Mouse (Mus musculus) layer of hippocampus, postnatal 25 days (tissue): ENCODE results near the gene Fermt1. TPM values are rescaled to one million over a fixed set of nuclear protein-coding genes. Genes with fewer than 3 reads are reported as not detected.

Experiments used
- DNase-seq, 2 experiments: peaks; one replicate each; pipeline ENCODE4 v3.0.0; 2022; ENCODE audit warnings: mixed read lengths in 2 of 2, low spot score in 1 of 2; ENCODE audit errors: extremely low spot score in 1 of 2
- total RNA-seq, 2 experiments: library from RNA; stranded (reverse); gene quantifications; 2 replicates each; pipeline ENCODE4 v1.2.3; 2021

Fermt1 gene
- total RNA-seq, 2 experiments from 2014 or later, result 0.22 to 0.49 TPM

GRCm38 (mm10) chr2:132869682-132870081 lies 76.0 kb downstream of the Fermt1 start:
- no peak for DNase-seq

- no peak for DNase-seq
Observed at GRCm38 (mm10) chr2:132867521-132867920, 78.2 kb downstream of the Fermt1 start.

- no peak for DNase-seq
Observed at GRCm38 (mm10) chr2:132863325-132863724, 82.4 kb downstream of the Fermt1 start.

- no peak for DNase-seq
Observed at GRCm38 (mm10) chr2:132861456-132861855, 84.2 kb downstream of the Fermt1 start.

DNA sequence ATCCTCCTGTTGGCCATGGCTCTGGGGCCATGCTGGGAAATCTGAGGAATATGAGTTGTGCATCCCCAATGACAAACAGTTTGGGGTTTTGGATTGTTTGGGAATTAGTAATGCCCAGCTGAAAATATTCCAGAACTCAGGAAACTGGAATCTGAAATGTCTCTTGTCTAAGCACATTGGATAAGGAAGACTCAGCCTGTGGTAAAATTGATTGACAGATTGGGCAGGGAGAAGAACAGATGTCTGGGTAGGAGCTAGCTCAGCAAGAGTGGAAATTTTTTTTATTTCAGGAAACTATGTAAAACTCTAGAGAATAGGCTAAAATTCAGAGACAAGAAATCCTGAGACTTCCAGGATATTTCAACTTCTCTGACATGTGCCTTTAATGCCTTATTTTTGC lies 85.3 kb downstream of the Fermt1 start:
- DNase-seq, result no peak

DNA sequence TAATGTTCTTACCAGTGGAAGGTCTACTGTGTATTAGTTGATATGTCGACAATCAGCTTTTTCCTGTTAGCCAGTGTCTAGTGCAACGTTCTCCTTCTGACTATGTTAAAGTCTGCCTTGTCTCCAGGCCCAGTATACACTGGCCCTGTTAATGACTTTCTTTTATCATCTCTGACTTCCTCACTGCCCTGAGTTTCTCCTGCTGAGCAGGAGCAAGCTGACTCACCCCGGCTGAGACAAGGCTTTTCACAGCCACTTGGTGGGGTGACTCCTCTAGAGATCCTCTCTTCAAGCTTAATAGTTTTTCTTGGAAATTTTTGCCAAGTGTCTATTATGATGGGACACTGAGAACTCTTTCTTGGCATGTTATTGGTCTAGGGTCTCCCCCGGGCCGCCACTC lies 89.4 kb downstream of the Fermt1 start:
- DNase-seq, result no peak

Other genes with a start within 250 kb of the Fermt1 start
- 100 to 1,000 TPM; 293 to 355 TPM for gene Chgb, start 164.6 kb downstream of the Fermt1 start, total RNA-seq
- 10 to 100 TPM; 25.9 to 34.3 TPM for gene Trmt6, start 129.9 kb downstream of the Fermt1 start, total RNA-seq
- 1 to 10 TPM; 3.4 to 4.0 TPM for gene Mcm8, start 129.8 kb downstream of the Fermt1 start, total RNA-seq
- gene Crls1, start 99.2 kb downstream of the Fermt1 start, total RNA-seq, result 10 to 100 TPM; 42.1 to 42.9 TPM
- gene Lrrn4, start 65.0 kb downstream of the Fermt1 start, total RNA-seq, result under 1 TPM; 0.56 to 0.98 TPM